Mouse (Mus musculus): ENCODE results near the gene Fbxo6.
"Not testable (repeated sequence)": the region's sequence is repeated elsewhere in the genome, so short reads cannot be mapped to it uniquely, and the experiment has no call there.

Gene Fbxo6

GRCm38 (mm10) chr4:148151267-148152168 is at the start of gene Fbxo6:
TSS of gene Fbxo6 (minus strand) at chr4:148152140.
- DNase-seq (ENCODE audit: low spot score) = peak; percentile 43

DNA sequence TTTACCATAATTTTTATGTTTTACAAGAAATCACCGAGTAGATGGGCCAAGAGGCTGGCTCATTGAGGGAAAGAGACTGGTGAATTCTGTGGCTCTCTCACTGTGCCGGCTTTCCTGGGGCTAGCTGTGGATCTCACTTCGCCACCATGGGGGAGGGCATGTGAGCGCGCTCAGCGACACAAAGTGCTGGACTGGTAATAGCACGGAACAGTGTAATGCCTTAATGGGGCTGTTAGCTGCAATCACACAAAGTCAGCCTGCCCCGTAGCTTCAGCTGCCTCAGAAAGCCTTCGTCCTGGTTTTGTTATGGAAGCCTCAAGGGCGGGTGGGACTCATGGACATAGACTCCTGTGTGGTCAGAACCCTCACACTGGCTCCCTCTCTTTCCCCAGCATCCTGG is 46.8 kb upstream of the Fbxo6 start:
- no peak for DNase-seq (ENCODE audit: low spot score)

- no peak for DNase-seq (ENCODE audit: low spot score)
Measured at GRCm38 (mm10) chr4:148194400-148194799, 42.5 kb upstream of the Fbxo6 start.

DNA sequence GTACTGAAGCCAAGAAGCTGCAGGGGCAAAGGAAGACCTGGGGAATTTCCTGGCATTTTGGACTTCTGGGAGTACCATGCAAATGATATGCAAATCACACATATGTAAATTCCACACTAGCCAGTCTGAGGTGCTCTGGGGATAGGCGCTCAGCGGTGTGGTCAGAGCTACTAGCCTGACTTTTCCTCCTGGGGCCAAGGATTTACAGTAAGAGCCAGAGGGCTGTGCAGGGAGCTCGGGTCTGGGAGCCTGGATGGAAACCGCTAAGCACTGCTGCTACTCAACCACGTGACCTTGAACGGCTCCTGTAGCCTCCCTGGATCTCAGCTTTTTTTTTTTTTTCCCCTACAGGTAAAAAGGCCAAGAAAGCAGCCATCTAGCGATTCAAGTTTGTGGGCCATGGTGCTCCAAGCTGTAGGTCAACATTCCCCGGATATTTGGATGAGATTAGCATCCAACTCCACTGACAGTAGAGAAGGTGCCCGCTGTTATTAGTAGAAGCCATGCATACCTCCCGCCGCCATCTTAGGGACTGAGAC is 40.8 kb upstream of the Fbxo6 start:
- DNase-seq (ENCODE audit: low spot score) = no peak

DNA sequence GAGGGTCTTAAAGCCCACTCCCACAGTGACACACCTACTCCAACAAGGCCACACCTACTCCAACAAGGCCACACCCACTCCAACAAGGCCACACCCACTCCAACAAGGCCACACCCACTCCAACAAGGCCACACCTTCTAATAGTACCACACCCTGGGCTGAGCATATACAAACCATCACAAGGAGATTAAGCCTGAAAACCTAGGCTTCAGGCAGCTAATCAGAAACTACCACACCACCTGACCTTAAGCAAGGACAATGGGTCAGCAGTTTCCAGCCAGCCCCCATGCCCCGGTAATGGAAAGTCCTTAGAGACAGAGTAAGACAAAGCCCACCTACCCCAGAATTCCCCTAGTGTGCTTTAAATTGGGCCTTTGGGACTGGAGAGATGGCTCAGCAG is 36.8 kb upstream of the Fbxo6 start:
- not testable (repeated sequence) for DNase-seq (ENCODE audit: low spot score)

- DNase-seq (ENCODE audit: low spot score) = no peak
Measured at GRCm38 (mm10) chr4:148185819-148186218, 33.9 kb upstream of the Fbxo6 start.

DNA sequence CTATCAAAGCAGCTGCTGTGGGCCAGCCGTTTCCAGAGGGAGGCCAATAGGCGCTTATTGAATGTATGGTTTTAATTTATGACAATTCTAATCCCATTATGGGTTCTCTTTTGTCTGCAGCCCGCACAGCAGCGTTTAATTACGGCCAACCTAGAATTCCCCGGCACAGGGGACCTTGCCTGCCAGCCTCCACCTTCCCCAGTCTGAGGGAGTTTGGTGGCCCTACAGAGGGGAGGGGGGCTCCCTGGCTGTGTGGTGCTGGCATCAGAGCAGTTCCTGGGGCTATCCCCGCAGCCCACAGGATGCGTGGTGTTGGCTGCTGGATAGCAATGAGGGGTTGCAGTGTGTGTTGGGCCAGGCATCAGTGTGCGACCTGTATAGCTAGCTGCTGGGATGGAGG is 32.6 kb upstream of the Fbxo6 start:
- no peak for DNase-seq (ENCODE audit: low spot score)

DNA sequence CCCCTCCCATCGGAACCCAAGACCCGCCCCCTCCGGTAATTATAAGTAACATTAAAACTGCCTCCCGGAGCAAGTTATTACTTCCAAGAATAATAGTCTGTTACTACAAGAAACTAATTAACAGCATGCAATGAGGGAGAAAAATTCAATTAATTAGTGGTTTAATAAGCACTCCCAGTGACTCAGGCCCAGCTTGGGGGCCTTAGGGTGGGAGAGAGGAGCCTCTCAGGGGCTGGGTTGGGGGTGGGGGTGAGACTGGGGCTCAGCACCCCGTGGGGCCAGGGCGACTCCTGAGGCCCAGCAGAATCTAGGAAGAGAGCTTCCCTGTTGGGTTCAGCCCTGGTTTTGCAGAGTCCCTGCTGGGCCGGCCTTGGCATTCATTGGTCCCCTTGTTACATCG is 30.4 kb upstream of the Fbxo6 start:
- DNase-seq (ENCODE audit: low spot score) = no peak

DNA sequence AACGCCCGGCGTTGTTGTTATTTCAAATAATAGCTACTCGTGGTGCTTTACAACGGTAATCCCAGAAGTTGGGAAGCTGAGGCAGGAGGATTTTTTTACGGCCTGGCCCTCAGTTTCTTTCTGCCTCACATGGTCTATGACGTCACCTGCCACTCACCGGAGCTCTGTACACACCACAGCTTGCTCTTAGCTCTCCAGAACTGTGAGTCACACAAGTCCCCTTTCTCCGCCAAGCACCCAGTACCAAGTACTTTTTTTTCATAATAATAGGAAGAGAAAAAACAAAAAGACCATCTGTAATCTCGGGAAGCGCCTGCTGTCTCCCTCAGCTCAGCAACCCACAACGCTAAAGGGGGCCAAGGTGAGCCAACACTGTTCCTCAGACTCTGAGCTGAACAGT is 29.5 kb upstream of the Fbxo6 start:
- no peak for DNase-seq (ENCODE audit: low spot score)

- DNase-seq (ENCODE audit: low spot score) = no peak
Measured at GRCm38 (mm10) chr4:148177716-148178115, 25.8 kb upstream of the Fbxo6 start.

- DNase-seq (ENCODE audit: low spot score) = not testable (repeated sequence)
Measured at GRCm38 (mm10) chr4:148176603-148177002, 24.7 kb upstream of the Fbxo6 start.

DNA sequence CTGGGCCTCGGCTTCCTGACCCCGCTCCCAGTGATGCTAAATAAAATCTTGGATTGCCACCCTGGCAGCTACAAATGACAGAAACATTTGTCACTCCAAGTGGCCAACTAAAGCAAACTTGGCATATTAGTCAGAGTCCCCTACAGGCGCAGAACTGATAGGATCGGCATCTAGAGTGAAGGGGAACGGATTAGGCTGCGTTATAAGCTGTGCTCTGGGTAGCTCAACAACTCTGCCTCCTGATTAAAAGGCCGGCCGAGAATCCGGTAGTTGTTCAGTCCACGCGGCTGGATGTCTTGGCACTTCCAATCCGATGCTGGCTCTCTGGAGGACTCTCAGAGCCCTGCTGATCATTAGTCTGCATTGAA is 22.5 kb upstream of the Fbxo6 start:
- no peak for DNase-seq (ENCODE audit: low spot score)

- no peak for DNase-seq (ENCODE audit: low spot score)
Measured at GRCm38 (mm10) chr4:148173811-148174494, 22.0 kb upstream of the Fbxo6 start.

GRCm38 (mm10) chr4:148171261-148171660 is 19.3 kb upstream of the Fbxo6 start:
- DNase-seq (ENCODE audit: low spot score) = no peak

DNA sequence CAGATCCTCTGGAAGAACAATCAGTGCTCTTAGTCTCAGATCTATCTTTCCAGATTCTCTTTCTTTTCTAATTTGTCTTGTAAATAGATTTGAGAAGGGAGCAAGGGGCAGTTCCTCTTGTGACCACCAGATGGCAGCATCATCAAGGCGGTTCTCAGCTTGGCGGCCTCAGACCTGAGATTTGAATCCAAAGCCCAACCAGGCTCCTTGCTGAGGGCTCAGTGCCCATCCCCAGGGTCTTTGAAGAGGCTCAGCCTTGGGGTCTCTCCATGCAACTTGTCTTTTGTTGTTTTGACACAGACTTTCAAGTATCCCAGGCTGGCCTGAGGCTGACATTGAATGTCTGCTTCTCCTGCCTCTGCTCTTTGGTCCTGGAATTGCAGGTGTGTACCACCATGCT is 18.9 kb upstream of the Fbxo6 start:
- no peak for DNase-seq (ENCODE audit: low spot score)

DNA sequence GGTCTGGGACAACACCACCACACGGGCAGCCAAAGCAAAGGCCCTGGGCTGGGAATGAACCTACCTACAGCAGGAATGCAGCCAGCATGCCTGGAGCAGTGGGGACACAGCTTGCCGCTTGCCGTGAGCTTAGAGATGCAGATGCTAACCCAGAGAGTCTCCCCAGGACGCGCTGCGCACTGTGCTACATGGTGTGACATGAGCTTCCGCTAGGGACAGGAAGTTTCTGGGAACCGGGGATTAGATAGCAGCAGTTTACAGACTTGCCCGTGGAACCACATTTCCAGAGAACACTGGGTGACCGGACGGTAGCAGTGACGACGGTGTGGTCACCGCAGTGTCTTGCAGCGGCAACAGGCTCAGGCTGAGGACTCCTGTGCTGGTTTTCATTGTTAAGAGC is 17.6 kb upstream of the Fbxo6 start:
- no peak for DNase-seq (ENCODE audit: low spot score)

- no peak for DNase-seq (ENCODE audit: low spot score)
Measured at GRCm38 (mm10) chr4:148168287-148168686, 16.3 kb upstream of the Fbxo6 start.

DNA sequence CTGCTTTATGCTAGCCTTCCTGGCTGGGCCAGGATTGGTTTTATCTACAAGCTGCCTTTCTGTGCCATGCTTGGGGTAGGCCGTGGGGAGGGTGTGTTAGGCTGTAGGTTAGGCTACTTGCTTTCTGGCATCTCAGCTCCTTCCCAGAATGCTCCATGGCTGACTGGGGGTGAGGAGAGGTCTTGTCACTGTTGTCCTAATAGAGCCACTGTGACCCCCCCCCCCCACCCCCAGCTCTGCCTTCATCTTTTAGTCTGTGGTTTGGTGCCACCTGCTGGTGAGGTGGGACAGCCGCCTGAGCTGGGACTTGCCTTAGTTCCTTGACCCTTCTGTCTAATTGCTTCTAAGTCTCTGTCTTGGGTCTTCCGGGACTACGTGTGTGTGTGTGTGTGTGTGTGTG is 15.0 kb upstream of the Fbxo6 start:
- no peak for DNase-seq (ENCODE audit: low spot score)

DNA sequence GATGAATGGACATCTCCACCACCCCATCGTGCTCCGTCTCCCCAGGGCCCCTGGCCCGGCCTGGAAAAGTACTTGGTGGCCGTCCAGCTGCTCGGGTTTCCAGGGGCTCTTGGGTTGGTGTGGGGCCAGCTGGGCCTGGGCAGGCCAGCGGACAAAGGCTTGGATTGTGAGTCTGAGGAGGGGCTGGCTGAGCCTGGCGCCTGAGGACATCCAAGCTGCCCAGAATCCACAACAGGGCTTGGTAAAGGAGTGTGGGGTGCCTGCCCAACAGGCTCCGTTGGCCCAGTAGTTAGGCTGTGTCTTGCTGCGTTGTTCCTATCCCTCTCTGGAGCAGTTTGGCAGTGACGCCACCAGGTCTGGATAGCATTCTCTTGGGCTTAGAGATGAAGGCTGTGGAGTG is 14.5 kb upstream of the Fbxo6 start:
- DNase-seq (ENCODE audit: low spot score) = no peak

DNA sequence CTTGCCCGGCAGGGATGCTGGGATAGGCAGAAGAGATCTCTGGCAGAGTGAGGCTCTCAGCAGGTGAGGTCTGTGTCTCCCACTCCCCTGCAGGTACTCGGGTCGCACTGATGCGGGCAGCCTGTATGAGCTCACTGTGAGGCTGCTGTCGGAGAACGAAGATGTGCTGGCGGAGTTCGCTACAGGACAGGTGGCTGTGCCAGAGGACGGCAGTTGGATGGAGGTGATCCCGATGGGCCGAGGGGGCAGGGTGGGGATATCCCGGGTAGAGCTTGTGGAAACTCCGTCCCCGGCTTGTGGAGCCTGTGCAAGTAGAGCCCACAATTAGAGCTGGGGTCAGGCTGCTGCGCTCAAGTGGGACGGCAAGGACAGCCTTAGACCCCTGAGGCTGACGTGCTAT is 13.6 kb upstream of the Fbxo6 start:
- no peak for DNase-seq (ENCODE audit: low spot score)

GRCm38 (mm10) chr4:148164461-148164860 is 12.5 kb upstream of the Fbxo6 start:
- no peak for DNase-seq (ENCODE audit: low spot score)

DNA sequence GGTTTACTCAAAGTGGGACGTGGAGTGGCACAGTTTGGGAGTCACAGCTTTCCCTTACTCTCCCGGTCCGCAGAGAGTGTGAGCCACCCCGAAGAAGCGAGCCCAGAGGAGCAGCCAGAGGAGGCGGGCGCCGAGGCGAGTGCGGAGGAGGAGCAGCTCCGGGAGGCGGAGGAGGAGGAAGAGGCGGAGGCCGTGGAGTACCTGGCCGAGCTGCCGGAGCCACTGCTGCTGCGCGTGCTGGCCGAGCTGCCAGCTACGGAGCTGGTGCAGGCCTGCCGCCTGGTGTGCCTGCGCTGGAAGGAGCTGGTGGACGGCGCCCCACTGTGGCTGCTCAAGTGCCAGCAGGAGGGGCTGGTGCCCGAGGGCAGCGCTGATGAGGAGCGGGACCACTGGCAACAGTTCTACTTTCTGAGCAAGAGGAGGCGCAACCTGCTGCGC is 12.1 kb upstream of the Fbxo6 start:
- DNase-seq (ENCODE audit: low spot score) = peak; percentile 28
